Mouse (Mus musculus) brain, embryonic 14.5 days (tissue): ENCODE measurements at regions not wholly inside any gene's neighbourhood (a gene's known extent, or its start where the extent isn't known, plus 50 kb on each side); places are given as distances from the start of the nearest gene placed in this dataset.

Experiments used
- CTCF ChIP-seq: fragments of 200-500 bp; IDR thresholded peaks from 2 replicates; pipeline ENCODE4 v1.5.1; 2012; ENCODE audit warnings: inconsistent platforms, mild to moderate bottlenecking, moderate library complexity, borderline replicate concordance; ENCODE audit not compliant: insufficient read depth, insufficient read length; ENCODE audit errors: extremely low read depth
- POLR2A ChIP-seq: fragments of 200-500 bp; IDR thresholded peaks from 2 replicates; pipeline ENCODE4 v1.6.1; 2012; ENCODE audit warnings: mild to moderate bottlenecking, inconsistent platforms, borderline replicate concordance; ENCODE audit not compliant: poor library complexity, insufficient read depth, insufficient read length, severe bottlenecking; ENCODE audit errors: extremely low read depth

GRCm38 (mm10) chr1:185648128-185648527, 193.5 kb downstream of the Slc30a10 start:
- TF ChIP-seq POLR2A (no peak), CTCF (no peak)
